Mouse (Mus musculus) heart, adult 2 months (tissue): ENCODE measurements around the gene Cdh4. TPM values are rescaled to one million over a fixed set of nuclear protein-coding genes. Genes with fewer than 3 reads are reported as not detected.
A peak's percentile ranks its signal among the peaks of the same experiment; 100 is the strongest.

Source experiments
- DNase-seq, 2 experiments: peaks; one replicate each; pipeline ENCODE4 v3.0.0; 2021
- H3K27ac ChIP-seq: fragments of 200-600 bp; 2 replicates; pipeline ENCODE4 v1.8.1; 2022
- H3K27me3 ChIP-seq: fragments of 200-500 bp; 2 replicates; pipeline ENCODE4 v1.6.1; 2012; ENCODE audit warnings: mild to moderate bottlenecking, low read length, inconsistent platforms, mixed read lengths; ENCODE audit not compliant: control insufficient read depth, insufficient read depth
- H3K36me3 ChIP-seq: fragments of 200-500 bp; 2 replicates; pipeline ENCODE4 v1.6.1; 2012; ENCODE audit warnings: low read length, inconsistent platforms; ENCODE audit not compliant: control insufficient read depth, insufficient read depth
- H3K4me1 ChIP-seq: fragments of 200-500 bp; 2 replicates; pipeline ENCODE4 v1.6.1; 2011; ENCODE audit warnings: low read length; ENCODE audit not compliant: control insufficient read depth, insufficient read depth
- H3K4me3 ChIP-seq: fragments of 200-600 bp; 2 replicates; pipeline ENCODE4 v1.8.1; 2022
- H3K79me2 ChIP-seq: fragments of 200-500 bp; replicated peaks from 2 replicates; pipeline ENCODE4 v1.6.1; 2012; ENCODE audit warnings: mild to moderate bottlenecking, inconsistent platforms, low read length, moderate library complexity, mixed read lengths; ENCODE audit not compliant: control insufficient read depth, insufficient read depth
- H3K9ac ChIP-seq: fragments of 200-500 bp; 2 replicates; pipeline ENCODE4 v1.6.1; 2012; ENCODE audit warnings: low read depth, mild to moderate bottlenecking, control low read depth, inconsistent platforms, low read length, mixed read lengths
- CTCF ChIP-seq: fragments of 200-600 bp; IDR thresholded peaks from 2 replicates; pipeline ENCODE4 v1.8.1; 2022; ENCODE audit warnings: antibody characterized with exemption, mild to moderate bottlenecking, moderate library complexity
- EP300 ChIP-seq: fragments of 200-500 bp; IDR thresholded peaks from 2 replicates; pipeline ENCODE4 v1.6.1; 2011; ENCODE audit warnings: low read depth, low read length, control low read depth; ENCODE audit not compliant: insufficient read depth
- POLR2A ChIP-seq: fragments of 200-500 bp; IDR thresholded peaks from 2 replicates; pipeline ENCODE4 v1.6.1; 2011; ENCODE audit warnings: mild to moderate bottlenecking, low read depth, low read length, control low read depth; ENCODE audit not compliant: insufficient read depth
- WGBS: fragments of 180-500 bp; shearing (Covaris S2); methylation state at CpG from one replicate; pipeline ENCODE4 v1.1.7; 2018; 5-methylcytosine and 5-hydroxymethylcytosine counted together
- intact Hi-C: fragments of 180-260 bp; cut with DNase I; formaldehyde crosslinking; loops from one replicate; pipeline ENCODE4 v1.15.1; 2025
- polyA plus RNA-seq: library from polyadenylated mRNA; depleted of rRNA; stranded (reverse); fragments of >200 nt; gene quantifications from 2 replicates; pipeline ENCODE4 v1.2.3, GENCODE M21; 2012
- total RNA-seq, 2 experiments: library from RNA; stranded (reverse); gene quantifications; 2 replicates each; pipeline ENCODE4 v1.2.3; 2021

Cdh4 gene
- total and polyA plus RNA-seq, 3 experiments = 0.90 to 1.2 (median 0.93) TPM

DNA sequence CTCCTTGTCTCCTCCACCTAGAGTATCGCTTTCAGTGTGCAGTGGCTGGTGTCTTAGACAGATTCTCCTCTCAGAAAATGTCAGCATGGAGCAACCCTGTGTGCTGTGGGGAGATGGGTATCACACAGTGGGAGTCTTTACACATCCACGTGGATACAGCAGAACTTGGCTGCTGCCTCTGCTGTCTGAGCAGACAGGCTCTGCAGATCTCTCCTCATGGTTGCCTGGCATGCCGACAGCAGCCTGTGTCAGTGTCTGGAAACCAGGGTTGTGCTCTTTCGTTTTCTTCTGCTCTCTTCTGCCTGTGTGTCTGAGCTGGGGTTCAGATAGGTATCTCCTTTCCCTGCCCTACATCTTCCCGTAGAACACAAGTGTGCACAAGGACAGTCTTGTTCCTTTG, 237.6 kb downstream of the Cdh4 start:
- no peaks in the 10 kb centered on the region for H3K27me3 ChIP-seq
- DNase-seq = no peak
- H3K4me3 ChIP-seq = no peak overlapping the region
- 57% methylated on average over 5 of the region's 5 CpGs for WGBS
- no peak overlapping the region for H3K9ac ChIP-seq
- no peaks in the 10 kb centered on the region for H3K79me2 ChIP-seq
- H3K27ac ChIP-seq = no peak overlapping the region
- no peaks in the 10 kb centered on the region for H3K4me1 ChIP-seq
- H3K36me3 ChIP-seq = no peaks in the 10 kb centered on the region
- intact Hi-C loops = loop anchor here (2.0 kb wide), 1 partner anchor 195 kb away; no protein-coding TSS in a partner anchor
- no peak for TF ChIP-seq EP300
- no peak for TF ChIP-seq CTCF
- no peak for TF ChIP-seq POLR2A

DNA sequence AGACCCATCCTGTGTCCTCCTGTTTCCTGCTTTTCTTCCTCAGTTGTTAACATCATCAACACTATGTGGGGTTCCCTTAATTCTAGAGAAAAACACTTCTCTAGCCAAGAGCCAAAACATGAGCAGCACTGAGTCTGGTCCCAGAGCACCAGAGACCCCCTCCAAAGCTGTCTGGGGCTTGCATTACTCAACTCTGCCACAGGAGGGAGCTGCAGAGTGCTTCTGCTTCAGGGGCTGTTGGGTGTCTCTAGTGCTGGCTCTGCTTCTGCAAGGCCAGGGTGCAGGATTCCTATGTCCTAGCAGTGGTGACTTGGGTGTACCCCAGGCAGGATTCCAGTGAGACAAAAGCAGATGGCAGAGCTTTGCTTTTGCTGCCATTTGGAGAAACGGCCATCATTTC, 239.2 kb downstream of the Cdh4 start:
- WGBS = 85% methylated on average over 1 of the region's 1 CpGs
- no peak overlapping the region for H3K9ac ChIP-seq
- H3K27me3 ChIP-seq = no peaks in the 10 kb centered on the region
- no peaks in the 10 kb centered on the region for H3K4me1 ChIP-seq
- TF ChIP-seq EP300 = no peak
- TF ChIP-seq POLR2A = no peak
- peak; percentile 84 for TF ChIP-seq CTCF
- DNase-seq = peak in 1 of 2 experiments; percentile 29
- intact Hi-C loops = loop anchor here (2.0 kb wide), 1 partner anchor 193 kb away; no protein-coding TSS in a partner anchor
- no peak overlapping the region for H3K4me3 ChIP-seq
- H3K36me3 ChIP-seq = no peaks in the 10 kb centered on the region
- H3K27ac ChIP-seq = no peak overlapping the region
- no peaks in the 10 kb centered on the region for H3K79me2 ChIP-seq

DNA sequence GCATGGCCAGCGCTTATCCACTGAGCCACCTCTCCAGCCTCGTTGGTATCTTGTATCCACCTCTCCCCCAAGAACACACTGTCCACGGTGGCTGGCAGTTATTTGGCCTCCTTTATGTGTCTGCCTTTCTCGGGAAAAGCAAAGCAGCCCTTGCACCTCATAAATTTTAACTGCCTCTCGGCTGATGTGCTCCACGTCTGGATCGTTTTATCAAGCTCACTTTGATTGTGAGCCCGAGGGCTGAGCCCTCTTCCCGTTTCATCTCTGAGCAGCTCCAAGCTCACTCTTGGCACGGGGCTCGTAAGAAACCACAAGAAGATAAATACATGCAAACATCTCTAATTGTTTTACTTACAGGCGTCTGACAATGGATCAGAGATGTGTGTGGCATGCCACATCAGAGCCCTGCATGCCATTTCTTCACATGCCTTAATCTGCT, 245.0 kb downstream of the Cdh4 start:
- no peak for DNase-seq
- H3K79me2 ChIP-seq = no peaks in the 10 kb centered on the region
- no peaks in the 10 kb centered on the region for H3K27me3 ChIP-seq
- H3K9ac ChIP-seq = no peak overlapping the region
- WGBS = 42% methylated on average over 12 of the region's 12 CpGs
- no peak overlapping the region for H3K4me3 ChIP-seq
- H3K27ac ChIP-seq = no peak overlapping the region
- no peaks in the 10 kb centered on the region for H3K4me1 ChIP-seq
- intact Hi-C loops = no loop called here
- TF ChIP-seq POLR2A = no peak
- no peaks in the 10 kb centered on the region for H3K36me3 ChIP-seq

DNA sequence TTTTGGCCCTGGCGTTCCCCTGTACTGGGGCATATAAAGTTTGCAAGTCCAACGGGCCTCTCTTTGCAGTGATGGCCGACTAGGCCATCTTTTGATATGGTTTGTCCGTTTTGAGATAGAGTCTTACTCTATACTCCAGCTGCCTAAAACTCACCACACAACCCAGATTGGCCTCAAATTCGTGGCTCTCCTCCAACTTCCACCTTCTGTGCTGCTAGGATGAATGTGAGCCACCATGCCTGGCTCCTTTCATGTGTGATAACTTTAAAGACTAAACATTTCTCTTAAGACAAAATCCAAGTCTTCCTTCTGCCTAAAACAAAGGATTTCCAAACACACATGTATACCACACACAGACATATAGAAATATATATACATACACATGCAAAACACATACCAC, 246.7 kb downstream of the Cdh4 start:
- TF ChIP-seq POLR2A = no peak
- no peak for TF ChIP-seq CTCF
- intact Hi-C loops = no loop called here
- Histone ChIP-seq H3K4me1 (no peaks in the 10 kb centered on the region), H3K9ac (no peak overlapping the region), H3K36me3 (no peaks in the 10 kb centered on the region), H3K4me3 (no peak overlapping the region), H3K27me3 (no peaks in the 10 kb centered on the region), H3K79me2 (no peaks in the 10 kb centered on the region), H3K27ac (no peak overlapping the region)
- WGBS = 64% methylated on average over 5 of the region's 5 CpGs
- no peak for DNase-seq

DNA sequence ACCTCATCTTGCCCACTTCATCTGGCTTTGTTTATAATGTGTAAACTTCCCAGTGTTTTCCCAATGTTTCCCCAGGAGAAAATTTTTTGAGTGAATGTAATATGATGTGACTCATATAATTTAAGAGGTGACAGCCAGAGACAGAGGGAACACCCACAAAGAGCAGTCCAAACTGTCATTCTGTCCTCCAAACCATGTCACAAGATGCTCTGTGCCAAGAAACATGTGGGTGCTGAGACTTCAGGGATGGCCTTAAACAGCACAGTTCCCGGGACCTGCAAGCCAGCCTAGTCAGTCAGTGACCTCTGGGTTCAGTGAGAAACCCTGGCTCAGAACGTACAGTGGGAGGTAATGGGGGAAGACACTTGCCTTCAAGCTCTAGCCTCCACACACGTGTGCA, 247.5 kb downstream of the Cdh4 start:
- no peak for TF ChIP-seq CTCF
- 70% methylated on average over 3 of the region's 3 CpGs for WGBS
- H3K4me1 ChIP-seq = no peaks in the 10 kb centered on the region
- intact Hi-C loops = no loop called here
- no peaks in the 10 kb centered on the region for H3K36me3 ChIP-seq
- no peaks in the 10 kb centered on the region for H3K79me2 ChIP-seq
- H3K9ac ChIP-seq = no peak overlapping the region
- no peak overlapping the region for H3K4me3 ChIP-seq
- no peaks in the 10 kb centered on the region for H3K27me3 ChIP-seq
- no peak overlapping the region for H3K27ac ChIP-seq
- no peak for DNase-seq

DNA sequence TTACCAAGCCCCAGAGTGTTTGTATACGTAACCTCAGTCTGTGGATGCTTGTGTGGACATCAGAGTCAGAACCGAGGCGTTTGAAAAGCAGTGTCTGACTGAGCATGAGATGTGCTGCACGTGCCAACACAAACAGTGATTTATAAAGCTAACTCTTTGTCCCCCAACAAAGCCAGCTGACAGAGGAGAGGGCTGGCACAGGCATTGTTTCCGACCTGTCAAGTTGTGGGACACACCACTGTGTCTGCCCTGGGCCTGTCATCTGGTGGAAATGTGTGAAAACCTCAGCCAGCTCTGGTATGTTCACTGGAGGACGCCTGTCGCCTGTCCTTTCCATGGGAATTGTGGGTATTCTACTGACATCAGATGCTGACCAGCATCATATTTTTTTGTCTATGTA, 248.3 kb downstream of the Cdh4 start:
- no peak overlapping the region for H3K4me3 ChIP-seq
- intact Hi-C loops = no loop called here
- H3K36me3 ChIP-seq = no peaks in the 10 kb centered on the region
- no peaks in the 10 kb centered on the region for H3K4me1 ChIP-seq
- no peak overlapping the region for H3K27ac ChIP-seq
- no peaks in the 10 kb centered on the region for H3K27me3 ChIP-seq
- no peak for DNase-seq
- H3K79me2 ChIP-seq = no peaks in the 10 kb centered on the region
- 41% methylated on average over 7 of the region's 7 CpGs for WGBS
- H3K9ac ChIP-seq = no peak overlapping the region
- TF ChIP-seq POLR2A (no peak), CTCF (no peak), EP300 (no peak)
